Mouse (Mus musculus): ENCODE measurements around the gene Pgpep1l. TPM values are rescaled to one million over a fixed set of nuclear protein-coding genes. Genes with fewer than 3 reads are reported as not detected.

The Pgpep1l gene
- not detected for total RNA-seq (2023)

GRCm38 (mm10) chr7:68264028-68264453 is at the start of gene Pgpep1l:
Pgpep1l (minus strand) TSS chr7:68264233.

GRCm38 (mm10) chr7:68273515-68273914 is 9.5 kb upstream of the Pgpep1l start, which contains the start of gene Fam169b:
Fam169b (plus strand) TSS chr7:68273839.

Other genes starting within 250 kb of the Pgpep1l start
- 1 to 10 TPM; 2.1 to 2.4 TPM for gene Fam169b, start 9.6 kb upstream of the Pgpep1l start, total RNA-seq (2023)

All from neutrophil, adult 59 days (primary cell).